Mouse (Mus musculus): ENCODE results near the gene Caskin2.

Caskin2 gene

GRCm38 (mm10) chr11:115831518-115831917 is 18.1 kb upstream of the Caskin2 start:
- DNase-seq (ENCODE audit: low spot score): no peak

GRCm38 (mm10) chr11:115830550-115831325 is 17.3 kb upstream of the Caskin2 start:
- DNase-seq (ENCODE audit: low spot score): no peak

- DNase-seq (ENCODE audit: low spot score): no peak
Measured at GRCm38 (mm10) chr11:115829036-115829435, 15.6 kb upstream of the Caskin2 start.

- no peak for DNase-seq (ENCODE audit: low spot score)
Measured at GRCm38 (mm10) chr11:115827624-115828023, 14.2 kb upstream of the Caskin2 start.

GRCm38 (mm10) chr11:115826487-115826886 is 13.0 kb upstream of the Caskin2 start:
- DNase-seq (ENCODE audit: low spot score): no peak

GRCm38 (mm10) chr11:115824813-115825212 is 11.4 kb upstream of the Caskin2 start:
- no peak for DNase-seq (ENCODE audit: low spot score)

- peak; percentile 82 for DNase-seq (ENCODE audit: low spot score)
Measured at GRCm38 (mm10) chr11:115823774-115824740, 10.6 kb upstream of the Caskin2 start, which contains the start of gene Llgl2. Gene Llgl2 (plus strand): TSS chr11:115824049.

GRCm38 (mm10) chr11:115821001-115821400 is 7.6 kb upstream of the Caskin2 start:
- no peak for DNase-seq (ENCODE audit: low spot score)

GRCm38 (mm10) chr11:115819915-115820623 is 6.6 kb upstream of the Caskin2 start:
- DNase-seq (ENCODE audit: low spot score): no peak

- no peak for DNase-seq (ENCODE audit: low spot score)
Measured at GRCm38 (mm10) chr11:115817331-115817730, 3.9 kb upstream of the Caskin2 start.

- peak; percentile 83 for DNase-seq (ENCODE audit: low spot score)
Measured at GRCm38 (mm10) chr11:115814605-115815450, 1.4 kb upstream of the Caskin2 start, which contains the start of gene Tsen54. Gene Tsen54 (plus strand): TSS chr11:115814724.

GRCm38 (mm10) chr11:115812533-115813420 is 662 bp downstream of the Caskin2 start:
- DNase-seq (ENCODE audit: low spot score): no peak

GRCm38 (mm10) chr11:115812095-115812494 is 1.3 kb downstream of the Caskin2 start:
- DNase-seq (ENCODE audit: low spot score): no peak

- DNase-seq (ENCODE audit: low spot score): no peak
Measured at GRCm38 (mm10) chr11:115811381-115812093, 1.9 kb downstream of the Caskin2 start.

- no peak for DNase-seq (ENCODE audit: low spot score)
Measured at GRCm38 (mm10) chr11:115810377-115810776, 3.1 kb downstream of the Caskin2 start.

- DNase-seq (ENCODE audit: low spot score): no peak
Measured at GRCm38 (mm10) chr11:115809311-115809781, 4.1 kb downstream of the Caskin2 start.

GRCm38 (mm10) chr11:115808696-115809310 is 4.6 kb downstream of the Caskin2 start:
- no peak for DNase-seq (ENCODE audit: low spot score)

GRCm38 (mm10) chr11:115807971-115808370 is 5.5 kb downstream of the Caskin2 start:
- DNase-seq (ENCODE audit: low spot score): no peak

- DNase-seq (ENCODE audit: low spot score): no peak
Measured at GRCm38 (mm10) chr11:115807306-115807705, 6.1 kb downstream of the Caskin2 start.
